8 mouse cellular contexts compared by ENCODE assay signal in genomic region chr17:24513609-24514008, GRCm38 (mm10). TPM values are rescaled to one million over a fixed set of nuclear protein-coding genes. Genes with fewer than 3 reads are reported as not detected.
DNase-seq lines count a peak whose midpoint lies in the region; ATAC-seq lines count a peak whose summit lies in the region.

No protein-coding gene starts in this region.

- no peak overlapping the region for H3K4me3 ChIP-seq in forebrain, embryonic 11.5 days (ENCODE audit: low read depth, low read length)
- no peak overlapping the region for H3K4me3 ChIP-seq in forebrain, embryonic 10.5 days
- H3K4me3 ChIP-seq in forebrain, embryonic 12.5 days (replicated peaks) = no peak overlapping the region
- H3K4me3 ChIP-seq in hindbrain, embryonic 16.5 days (ENCODE audit: low read length) = no peak overlapping the region

- WGBS in forebrain, embryonic 11.5 days = 57% methylated on average over 5 of the region's 5 CpGs
- 72% methylated on average over 5 of the region's 5 CpGs for WGBS in forebrain, embryonic 10.5 days
- WGBS in forebrain, embryonic 12.5 days = 52% methylated on average over 5 of the region's 5 CpGs
- 48% methylated on average over 5 of the region's 5 CpGs for WGBS in hindbrain, embryonic 16.5 days

- DNase-seq in forebrain, embryonic 11.5 days (ENCODE audit: low spot score) = peak; percentile 70
- no peak for DNase-seq in forebrain, embryonic 10.5 days (ENCODE audit: extremely low spot score, low spot score)
- DNase-seq in adrenal gland, postnatal 14 days = peak; percentile 79
- peak; percentile 73 to 78 for DNase-seq in left cerebral cortex, postnatal 14 days (ENCODE audit: low spot score in 2 of 2)
- DNase-seq in testis, postnatal 10 days (ENCODE audit: low spot score) = peak; percentile 79

- no peak overlapping the region for H3K9ac ChIP-seq in forebrain, embryonic 11.5 days (ENCODE audit: low read length)
- no peak overlapping the region for H3K9ac ChIP-seq in forebrain, embryonic 12.5 days
- H3K9ac ChIP-seq in hindbrain, embryonic 16.5 days (ENCODE audit: low read depth, low read length) = no peak overlapping the region

- H3K4me1 ChIP-seq in forebrain, embryonic 11.5 days (replicated peaks; ENCODE audit: control insufficient read depth, insufficient read depth, low read length) = no peaks in the 10 kb centered on the region
- no peaks in the 10 kb centered on the region for H3K4me1 ChIP-seq in forebrain, embryonic 10.5 days
- H3K4me1 ChIP-seq in forebrain, embryonic 12.5 days = no peaks in the 10 kb centered on the region
- no peaks in the 10 kb centered on the region; the same call in 1 of the 2 replicates for H3K4me1 ChIP-seq in hindbrain, embryonic 16.5 days (ENCODE audit: control insufficient read depth, insufficient read depth, low read depth, low read length)

- intact Hi-C loops in left cerebral cortex, postnatal 14 days (cut with DNase I) = loop anchor here (5.0 kb wide), 1 partner anchor 36 kb away; the partner anchor contains the start of gene Mlst8

- peaks cover 21% of the 10 kb centered on the region for H3K36me3 ChIP-seq in forebrain, embryonic 11.5 days (ENCODE audit: control insufficient read depth, insufficient read depth, low read length)
- peaks cover 100% of the 10 kb centered on the region for H3K36me3 ChIP-seq in forebrain, embryonic 10.5 days (replicated peaks)
- peaks cover 90% of the 10 kb centered on the region for H3K36me3 ChIP-seq in forebrain, embryonic 12.5 days (replicated peaks)
- peaks cover 29% of the 10 kb centered on the region for H3K36me3 ChIP-seq in hindbrain, embryonic 16.5 days (ENCODE audit: control insufficient read depth, insufficient read depth, low read length)

- H3K27ac ChIP-seq in forebrain, embryonic 11.5 days (ENCODE audit: low read depth, low read length) = no peak overlapping the region
- H3K27ac ChIP-seq in forebrain, embryonic 10.5 days = no peak overlapping the region
- no peak overlapping the region for H3K27ac ChIP-seq in forebrain, embryonic 12.5 days
- H3K27ac ChIP-seq in hindbrain, embryonic 16.5 days (ENCODE audit: low read depth, low read length) = no peak overlapping the region

- H3K4me2 ChIP-seq in forebrain, embryonic 11.5 days (ENCODE audit: low read depth, low read length, severe bottlenecking) = no peak overlapping the region
- H3K4me2 ChIP-seq in forebrain, embryonic 12.5 days = no peak overlapping the region
- H3K4me2 ChIP-seq in hindbrain, embryonic 16.5 days (ENCODE audit: low read length) = no peak overlapping the region

- ATAC-seq in forebrain, embryonic 11.5 days (replicated peaks; ENCODE audit: low FRiP score) = 0 out of 2 replicates have a peak, but pooled peaks have one; percentile 33
- peak; percentile 65 for ATAC-seq in forebrain, embryonic 12.5 days (ENCODE audit: low FRiP score)
- ATAC-seq in hindbrain, embryonic 16.5 days = peak; percentile 71
- ATAC-seq in megakaryocyte-erythroid progenitor cell, adult 5-6 weeks (replicated peaks; ENCODE audit: low FRiP score, low TSS enrichment, poor library complexity, severe bottlenecking) = peak; percentile 58

- H3K27me3 ChIP-seq in forebrain, embryonic 11.5 days (ENCODE audit: control insufficient read depth, insufficient read depth, low read length) = no peaks in the 10 kb centered on the region
- no peaks in the 10 kb centered on the region for H3K27me3 ChIP-seq in forebrain, embryonic 10.5 days (ENCODE audit: poor library complexity, severe bottlenecking)
- no peaks in the 10 kb centered on the region for H3K27me3 ChIP-seq in forebrain, embryonic 12.5 days
- H3K27me3 ChIP-seq in hindbrain, embryonic 16.5 days (replicated peaks; ENCODE audit: control insufficient read depth, insufficient read depth, low read length) = no peaks in the 10 kb centered on the region

- no peaks in the 10 kb centered on the region for H3K9me3 ChIP-seq in forebrain, embryonic 11.5 days (ENCODE audit: control insufficient read depth, low read length)
- no peaks in the 10 kb centered on the region for H3K9me3 ChIP-seq in forebrain, embryonic 10.5 days
- no peaks in the 10 kb centered on the region for H3K9me3 ChIP-seq in forebrain, embryonic 12.5 days
- H3K9me3 ChIP-seq in hindbrain, embryonic 16.5 days (ENCODE audit: control insufficient read depth, low read length) = no peaks in the 10 kb centered on the region

RNA-seq across cellular contexts. Expression of gene Traf7, which starts 14.1 kb away (rescaled TPM):
- 113 and 123 TPM in 2 replicates for polyA plus RNA-seq in forebrain, embryonic 11.5 days (2014; fragmentation: Nextera tagmentation; extraction: Ambion mirVana)
- polyA plus RNA-seq in forebrain, embryonic 10.5 days (2016; fragmentation: Nextera tagmentation; extraction: Ambion mirVana) = 128 and 132 TPM in 2 replicates
- 85.4 and 101 TPM in 2 replicates for total RNA-seq in adrenal gland, postnatal 14 days (2021)
- polyA plus RNA-seq in forebrain, embryonic 12.5 days (2016; fragmentation: Nextera tagmentation; extraction: Ambion mirVana) = 100 and 103 TPM in 2 replicates
- 85.9 and 94.2 TPM in 2 replicates for polyA plus RNA-seq in hindbrain, embryonic 16.5 days (2015; fragmentation: Nextera tagmentation; extraction: Ambion mirVana)
- 10 to 100 TPM; 86.8 to 91.7 TPM for total RNA-seq in left cerebral cortex, postnatal 14 days (2021)
- 111 and 143 TPM in 2 replicates for total RNA-seq in megakaryocyte-erythroid progenitor cell, adult 5-6 weeks (2014; fragmentation: Nextera tagmentation)
- total RNA-seq in megakaryocyte-erythroid progenitor cell, adult 5-6 weeks (2017) = 66.3 and 84.8 TPM in 2 replicates

RNA-seq across cellular contexts. Expression of gene Rab26, which starts 20.4 kb away (rescaled TPM):
- 1.8 and 2.7 TPM in 2 replicates for polyA plus RNA-seq in forebrain, embryonic 11.5 days (2014; fragmentation: Nextera tagmentation; extraction: Ambion mirVana)
- 1.9 and 3.5 TPM in 2 replicates for polyA plus RNA-seq in forebrain, embryonic 10.5 days (2016; fragmentation: Nextera tagmentation; extraction: Ambion mirVana)
- 1.1 and 1.8 TPM in 2 replicates for total RNA-seq in adrenal gland, postnatal 14 days (2021)
- polyA plus RNA-seq in forebrain, embryonic 12.5 days (2016; fragmentation: Nextera tagmentation; extraction: Ambion mirVana) = 1.7 and 1.9 TPM in 2 replicates
- polyA plus RNA-seq in hindbrain, embryonic 16.5 days (2015; fragmentation: Nextera tagmentation; extraction: Ambion mirVana) = 10.9 and 13.0 TPM in 2 replicates
- 10 to 100 TPM; 36.2 to 40.4 TPM for total RNA-seq in left cerebral cortex, postnatal 14 days (2021)
- total RNA-seq in megakaryocyte-erythroid progenitor cell, adult 5-6 weeks (2014; fragmentation: Nextera tagmentation) = not detected in 2 replicates
- 1.3 TPM in 1 of 2 replicates, not detected in the other for total RNA-seq in megakaryocyte-erythroid progenitor cell, adult 5-6 weeks (2017)

RNA-seq across cellular contexts. Expression of gene Caskin1, which starts 25.2 kb away (rescaled TPM):
- polyA plus RNA-seq in forebrain, embryonic 11.5 days (2014; fragmentation: Nextera tagmentation; extraction: Ambion mirVana) = 8.0 and 9.3 TPM in 2 replicates
- 3.8 and 4.3 TPM in 2 replicates for polyA plus RNA-seq in forebrain, embryonic 10.5 days (2016; fragmentation: Nextera tagmentation; extraction: Ambion mirVana)
- 14.8 and 16.1 TPM in 2 replicates for total RNA-seq in adrenal gland, postnatal 14 days (2021)
- 14.8 and 16.6 TPM in 2 replicates for polyA plus RNA-seq in forebrain, embryonic 12.5 days (2016; fragmentation: Nextera tagmentation; extraction: Ambion mirVana)
- polyA plus RNA-seq in hindbrain, embryonic 16.5 days (2015; fragmentation: Nextera tagmentation; extraction: Ambion mirVana) = 43.6 and 44.6 TPM in 2 replicates
- 100 to 1,000 TPM; 134 to 145 TPM for total RNA-seq in left cerebral cortex, postnatal 14 days (2021)
- total RNA-seq in megakaryocyte-erythroid progenitor cell, adult 5-6 weeks (2014; fragmentation: Nextera tagmentation) = not detected in 2 replicates
- not detected in 2 replicates for total RNA-seq in megakaryocyte-erythroid progenitor cell, adult 5-6 weeks (2017)

RNA-seq across cellular contexts. Expression of gene Mlst8, which starts 34.7 kb away (rescaled TPM):
- 33.8 and 34.0 TPM in 2 replicates for polyA plus RNA-seq in forebrain, embryonic 11.5 days (2014; fragmentation: Nextera tagmentation; extraction: Ambion mirVana)
- 36.8 and 40.0 TPM in 2 replicates for polyA plus RNA-seq in forebrain, embryonic 10.5 days (2016; fragmentation: Nextera tagmentation; extraction: Ambion mirVana)
- 19.5 and 23.3 TPM in 2 replicates for total RNA-seq in adrenal gland, postnatal 14 days (2021)
- polyA plus RNA-seq in forebrain, embryonic 12.5 days (2016; fragmentation: Nextera tagmentation; extraction: Ambion mirVana) = 34.4 and 37.9 TPM in 2 replicates
- 36.2 and 39.3 TPM in 2 replicates for polyA plus RNA-seq in hindbrain, embryonic 16.5 days (2015; fragmentation: Nextera tagmentation; extraction: Ambion mirVana)
- total RNA-seq in left cerebral cortex, postnatal 14 days (2021) = 10 to 100 TPM; 32.3 to 36.9 TPM
- 35.8 and 38.7 TPM in 2 replicates for total RNA-seq in megakaryocyte-erythroid progenitor cell, adult 5-6 weeks (2014; fragmentation: Nextera tagmentation)
- total RNA-seq in megakaryocyte-erythroid progenitor cell, adult 5-6 weeks (2017) = 17.2 and 36.1 TPM in 2 replicates

RNA-seq across cellular contexts. Expression of gene Pkd1, which starts 36.0 kb away (rescaled TPM):
- polyA plus RNA-seq in forebrain, embryonic 11.5 days (2014; fragmentation: Nextera tagmentation; extraction: Ambion mirVana) = 19.0 and 23.9 TPM in 2 replicates
- polyA plus RNA-seq in forebrain, embryonic 10.5 days (2016; fragmentation: Nextera tagmentation; extraction: Ambion mirVana) = 12.9 and 16.3 TPM in 2 replicates
- 42.2 and 44.3 TPM in 2 replicates for total RNA-seq in adrenal gland, postnatal 14 days (2021)
- 15.5 and 17.9 TPM in 2 replicates for polyA plus RNA-seq in forebrain, embryonic 12.5 days (2016; fragmentation: Nextera tagmentation; extraction: Ambion mirVana)
- polyA plus RNA-seq in hindbrain, embryonic 16.5 days (2015; fragmentation: Nextera tagmentation; extraction: Ambion mirVana) = 26.8 and 29.9 TPM in 2 replicates
- 10 to 100 TPM; 68.6 to 78.7 TPM for total RNA-seq in left cerebral cortex, postnatal 14 days (2021)
- 17.2 and 20.5 TPM in 2 replicates for total RNA-seq in megakaryocyte-erythroid progenitor cell, adult 5-6 weeks (2014; fragmentation: Nextera tagmentation)
- total RNA-seq in megakaryocyte-erythroid progenitor cell, adult 5-6 weeks (2017) = 4.6 and 5.4 TPM in 2 replicates
